Mouse (Mus musculus): Measurements from ENCODE around the gene Pccb. TPM values are rescaled to one million over a fixed set of nuclear protein-coding genes. Genes with fewer than 3 reads are reported as not detected.

Gene Pccb
- total and polyA plus RNA-seq, 2 experiments from 2014 or later = 33.5 to 58.1 TPM

GRCm38 (mm10) chr9:101057156-101057555 lies 22.5 kb upstream of the Pccb start:
- no peak overlapping the region for H3K27ac ChIP-seq (ENCODE audit: low read depth, low read length)
- H3K4me3 ChIP-seq (ENCODE audit: low read depth, low read length) = no peak overlapping the region
- H3K4me1 ChIP-seq (ENCODE audit: insufficient read depth, low read length) = no peaks in the 10 kb centered on the region
- no peak overlapping the region for H3K9ac ChIP-seq (replicated peaks; ENCODE audit: low read length, poor library complexity, severe bottlenecking)
- no peaks in the 10 kb centered on the region for H3K36me3 ChIP-seq (ENCODE audit: insufficient read depth, low read length)
- no peak for DNase-seq (ENCODE audit: low spot score)
- no peaks in the 10 kb centered on the region for H3K27me3 ChIP-seq (ENCODE audit: insufficient read depth, low read length)
- no peaks in the 10 kb centered on the region for H3K9me3 ChIP-seq (ENCODE audit: low read length)
- no peak for TF ChIP-seq CTCF (IDR thresholded peaks at IDR 0.05)
- WGBS = 94% methylated on average over 4 of the region's 4 CpGs
- H3K4me2 ChIP-seq (ENCODE audit: low read depth, low read length, poor library complexity, severe bottlenecking) = no peak overlapping the region
- no peak for ATAC-seq (ENCODE audit: low FRiP score)

GRCm38 (mm10) chr9:101053279-101053678 lies 18.6 kb upstream of the Pccb start:
- Histone ChIP-seq H3K27ac (ENCODE audit: low read depth, low read length) (no peak overlapping the region), H3K4me2 (ENCODE audit: low read depth, low read length, poor library complexity, severe bottlenecking) (no peak overlapping the region), H3K27me3 (ENCODE audit: insufficient read depth, low read length) (no peaks in the 10 kb centered on the region), H3K9me3 (ENCODE audit: low read length) (no peaks in the 10 kb centered on the region), H3K9ac (replicated peaks; ENCODE audit: low read length, poor library complexity, severe bottlenecking) (no peak overlapping the region), H3K4me1 (ENCODE audit: insufficient read depth, low read length) (no peaks in the 10 kb centered on the region), H3K36me3 (ENCODE audit: insufficient read depth, low read length) (no peaks in the 10 kb centered on the region), H3K4me3 (ENCODE audit: low read depth, low read length) (no peak overlapping the region)
- no peak for DNase-seq (ENCODE audit: low spot score)
- no peak for ATAC-seq (ENCODE audit: low FRiP score)
- TF ChIP-seq CTCF (IDR thresholded peaks at IDR 0.05) = no peak
- WGBS = 72% methylated on average over 14 of the region's 14 CpGs

- TF ChIP-seq CTCF (IDR thresholded peaks at IDR 0.05) = no peak
- H3K36me3 ChIP-seq (ENCODE audit: insufficient read depth, low read length) = no peaks in the 10 kb centered on the region
These were observed 18.0 kb upstream of the Pccb start for GRCm38 (mm10) chr9:101052691-101053090.

GRCm38 (mm10) chr9:101052007-101052406 lies 17.3 kb upstream of the Pccb start:
- H3K4me3 ChIP-seq (ENCODE audit: low read depth, low read length) = no peak overlapping the region
- no peak overlapping the region for H3K9ac ChIP-seq (replicated peaks; ENCODE audit: low read length, poor library complexity, severe bottlenecking)
- ATAC-seq (ENCODE audit: low FRiP score) (no peak), DNase-seq (ENCODE audit: low spot score) (no peak)
- no peaks in the 10 kb centered on the region for H3K4me1 ChIP-seq (ENCODE audit: insufficient read depth, low read length)
- no peak overlapping the region for H3K4me2 ChIP-seq (ENCODE audit: low read depth, low read length, poor library complexity, severe bottlenecking)
- H3K27ac ChIP-seq (ENCODE audit: low read depth, low read length) = no peak overlapping the region
- TF ChIP-seq CTCF (IDR thresholded peaks at IDR 0.05) = no peak
- no peaks in the 10 kb centered on the region for H3K9me3 ChIP-seq (ENCODE audit: low read length)
- 91% methylated on average over 3 of the region's 3 CpGs for WGBS
- H3K36me3 ChIP-seq (ENCODE audit: insufficient read depth, low read length) = no peaks in the 10 kb centered on the region
- H3K27me3 ChIP-seq (ENCODE audit: insufficient read depth, low read length) = no peaks in the 10 kb centered on the region

More at GRCm38 (mm10) chr9:101052691-101053090, 18.0 kb upstream of the Pccb start:
- DNase-seq (ENCODE audit: low spot score) (no peak), ATAC-seq (ENCODE audit: low FRiP score) (no peak)
- 73% methylated on average over 6 of the region's 6 CpGs for WGBS
- H3K4me1 ChIP-seq (ENCODE audit: insufficient read depth, low read length) = no peaks in the 10 kb centered on the region
- no peak overlapping the region for H3K4me3 ChIP-seq (ENCODE audit: low read depth, low read length)
- H3K9ac ChIP-seq (replicated peaks; ENCODE audit: low read length, poor library complexity, severe bottlenecking) = no peak overlapping the region
- no peak overlapping the region for H3K4me2 ChIP-seq (ENCODE audit: low read depth, low read length, poor library complexity, severe bottlenecking)
- no peak overlapping the region for H3K27ac ChIP-seq (ENCODE audit: low read depth, low read length)
- H3K27me3 ChIP-seq (ENCODE audit: insufficient read depth, low read length) = no peaks in the 10 kb centered on the region
- H3K9me3 ChIP-seq (ENCODE audit: low read length) = no peaks in the 10 kb centered on the region

GRCm38 (mm10) chr9:101045710-101046338 lies 11.1 kb upstream of the Pccb start:
- no peak for DNase-seq (ENCODE audit: low spot score)
- Histone ChIP-seq H3K36me3 (ENCODE audit: insufficient read depth, low read length) (no peaks in the 10 kb centered on the region), H3K4me3 (ENCODE audit: low read depth, low read length) (no peak overlapping the region), H3K4me2 (ENCODE audit: low read depth, low read length, poor library complexity, severe bottlenecking) (no peak overlapping the region), H3K27me3 (ENCODE audit: insufficient read depth, low read length) (no peaks in the 10 kb centered on the region), H3K27ac (ENCODE audit: low read depth, low read length) (no peak overlapping the region), H3K9ac (replicated peaks; ENCODE audit: low read length, poor library complexity, severe bottlenecking) (no peak overlapping the region), H3K9me3 (ENCODE audit: low read length) (no peaks in the 10 kb centered on the region), H3K4me1 (ENCODE audit: insufficient read depth, low read length) (no peaks in the 10 kb centered on the region)
- WGBS = 65% methylated on average over 15 of the region's 15 CpGs
- no peak for ATAC-seq (ENCODE audit: low FRiP score)
- TF ChIP-seq CTCF (IDR thresholded peaks at IDR 0.05) = no peak

- Histone ChIP-seq H3K4me1 (ENCODE audit: insufficient read depth, low read length) (no peaks in the 10 kb centered on the region), H3K4me2 (ENCODE audit: low read depth, low read length, poor library complexity, severe bottlenecking) (no peak overlapping the region), H3K27me3 (ENCODE audit: insufficient read depth, low read length) (no peaks in the 10 kb centered on the region), H3K27ac (ENCODE audit: low read depth, low read length) (no peak overlapping the region), H3K9ac (replicated peaks; ENCODE audit: low read length, poor library complexity, severe bottlenecking) (no peak overlapping the region), H3K4me3 (ENCODE audit: low read depth, low read length) (no peak overlapping the region), H3K9me3 (ENCODE audit: low read length) (no peaks in the 10 kb centered on the region), H3K36me3 (ENCODE audit: insufficient read depth, low read length) (no peaks in the 10 kb centered on the region)
- DNase-seq (ENCODE audit: low spot score) = no peak
- WGBS = 81% methylated on average over 9 of the region's 9 CpGs
- no peak for ATAC-seq (ENCODE audit: low FRiP score)
- no peak for TF ChIP-seq CTCF (IDR thresholded peaks at IDR 0.05)
These were observed 7.6 kb upstream of the Pccb start for GRCm38 (mm10) chr9:101042249-101042648.
